Mouse (Mus musculus) heart, embryonic 10.5 days (tissue): ENCODE results near the gene Rnf121. TPM values are rescaled to one million over a fixed set of nuclear protein-coding genes. Genes with fewer than 3 reads are reported as not detected.

Experiments
- DNase-seq: peaks from one replicate; pipeline ENCODE4 v3.0.0-alpha.2; 2017; ENCODE audit warnings: low spot score
- H3K27ac ChIP-seq: fragments of 300-500 bp; sonication (generic); 2 replicates; pipeline ENCODE4 v1.5.1; 2016; ENCODE audit warnings: mild to moderate bottlenecking
- H3K27me3 ChIP-seq: fragments of 300-500 bp; sonication (generic); 2 replicates; pipeline ENCODE4 v1.6.1; 2016; ENCODE audit warnings: mild to moderate bottlenecking; ENCODE audit not compliant: poor library complexity, insufficient read depth, severe bottlenecking
- H3K36me3 ChIP-seq: fragments of 300-500 bp; sonication (generic); 2 replicates; pipeline ENCODE4 v1.6.1; 2016; ENCODE audit warnings: mild to moderate bottlenecking, moderate library complexity
- H3K4me1 ChIP-seq: fragments of 300-500 bp; sonication (generic); 2 replicates; pipeline ENCODE4 v1.6.1; 2016; ENCODE audit warnings: mild to moderate bottlenecking
- H3K4me3 ChIP-seq: fragments of 300-500 bp; sonication (generic); 2 replicates; pipeline ENCODE4 v1.5.1; 2016; ENCODE audit warnings: mild to moderate bottlenecking, moderate library complexity
- H3K9me3 ChIP-seq: fragments of 300-500 bp; sonication (generic); 2 replicates; pipeline ENCODE4 v1.6.1; 2016; ENCODE audit warnings: mild to moderate bottlenecking, moderate library complexity
- WGBS: fragments of 180-500 bp; shearing (Covaris S2); methylation state at CpG from one replicate; pipeline ENCODE4 v1.1.7; 2016; 5-methylcytosine and 5-hydroxymethylcytosine counted together
- polyA plus RNA-seq: library from polyadenylated mRNA; unstranded; fragments of >200 nt; fragmentation: Nextera tagmentation; extraction: Ambion mirVana; gene quantifications from 2 replicates; pipeline ENCODE4 v1.2.1, GENCODE M21; 2016

Gene Rnf121
- polyA plus RNA-seq, 1 experiment from 2014 or later = 28.2 TPM

DNA sequence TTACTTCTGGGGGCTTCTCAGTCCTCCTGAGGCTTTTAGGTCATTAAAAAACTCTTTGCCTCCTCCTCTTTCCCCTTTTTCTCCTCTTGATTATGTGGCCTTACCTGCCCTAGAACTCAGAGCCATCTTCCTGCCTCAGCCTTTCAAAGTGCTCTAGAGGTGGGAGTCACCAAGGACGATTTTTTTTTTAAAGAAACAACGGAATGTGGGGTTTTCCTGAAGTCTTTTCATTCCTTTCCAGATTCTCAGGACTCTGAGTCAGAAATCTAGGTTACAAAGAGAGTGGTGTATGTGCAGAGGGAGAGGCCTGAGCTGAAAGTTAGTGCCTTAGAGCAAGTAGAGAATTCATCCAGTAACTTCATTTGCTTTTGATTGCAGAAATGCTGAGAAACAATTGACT is 93.5 kb downstream of the Rnf121 start:
- WGBS = 48% methylated on average over 2 of the region's 2 CpGs
- no peaks in the 10 kb centered on the region for H3K27me3 ChIP-seq
- peak overlapping the region; percentile 96 for H3K27ac ChIP-seq
- no peak for DNase-seq
- no peaks in the 10 kb centered on the region for H3K9me3 ChIP-seq
- peaks cover 11% of the 10 kb centered on the region; the same call in 1 of the 2 replicates for H3K36me3 ChIP-seq
- H3K4me1 ChIP-seq = peaks cover 59% of the 10 kb centered on the region
- H3K4me3 ChIP-seq = peak overlapping the region; percentile 84

GRCm38 (mm10) chr7:101970821-101971461 is 94.3 kb downstream of the Rnf121 start:
- H3K27ac ChIP-seq = peak overlapping the region; percentile 96

DNA sequence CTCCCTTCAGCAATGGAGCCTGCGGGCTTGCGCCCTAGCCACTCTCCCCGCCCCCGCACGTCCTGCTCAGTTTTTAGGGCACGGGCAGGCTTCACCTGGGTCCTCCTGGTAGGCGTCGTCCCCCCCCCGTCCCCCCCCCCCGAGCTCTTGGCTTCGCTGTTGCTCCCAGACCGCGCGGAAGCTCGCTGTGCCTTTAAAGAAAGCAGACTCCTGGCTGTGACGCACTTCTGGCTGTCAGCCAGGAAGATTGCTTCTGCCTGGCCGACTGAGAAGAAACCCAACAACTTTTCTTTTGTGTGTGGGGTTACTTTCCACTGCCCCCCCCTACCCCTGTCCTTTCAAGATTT is 94.9 kb downstream of the Rnf121 start:
- Histone ChIP-seq H3K9me3 (no peaks in the 10 kb centered on the region), H3K27ac (peak overlapping the region; percentile 96), H3K36me3 (0 out of 2 replicates have a peak, but pooled peaks cover 5% of the 10 kb centered on the region), H3K27me3 (no peaks in the 10 kb centered on the region), H3K4me3 (peak overlapping the region; percentile 84), H3K4me1 (peaks cover 61% of the 10 kb centered on the region)
- peak; percentile 93 for DNase-seq
- WGBS = 1% methylated on average over 16 of the region's 17 CpGs

More at GRCm38 (mm10) chr7:101970821-101971461, 94.3 kb downstream of the Rnf121 start:
- H3K9me3 ChIP-seq = no peaks in the 10 kb centered on the region
- H3K4me3 ChIP-seq = peak overlapping the region; percentile 84
- H3K4me1 ChIP-seq = peaks cover 61% of the 10 kb centered on the region
- WGBS = 9% methylated on average over 19 of the region's 19 CpGs
- H3K36me3 ChIP-seq = 0 out of 2 replicates have a peak, but pooled peaks cover 5% of the 10 kb centered on the region
- H3K27me3 ChIP-seq = no peaks in the 10 kb centered on the region
- DNase-seq = peak; percentile 81

- under 1% methylated on average over 53 of the region's 53 CpGs for WGBS
- peak overlapping the region; percentile 84 for H3K4me3 ChIP-seq
- H3K4me1 ChIP-seq = peaks cover 61% of the 10 kb centered on the region
- no peaks in the 10 kb centered on the region for H3K9me3 ChIP-seq
- peak; percentile 91 for DNase-seq
- peak overlapping the region; percentile 96 for H3K27ac ChIP-seq
- no peaks in the 10 kb centered on the region for H3K36me3 ChIP-seq
- H3K27me3 ChIP-seq = no peaks in the 10 kb centered on the region
Observed at GRCm38 (mm10) chr7:101969694-101970428, 95.4 kb downstream of the Rnf121 start.

Other genes with a start within 250 kb of the Rnf121 start
- gene Phox2a, start 247.2 kb downstream of the Rnf121 start, polyA plus RNA-seq = 0.15 and 0.36 TPM in 2 replicates
- 44.9 and 61.0 TPM in 2 replicates for gene Inppl1, start 227.2 kb downstream of the Rnf121 start, polyA plus RNA-seq
- gene Folr2, start 208.3 kb downstream of the Rnf121 start, polyA plus RNA-seq = not detected in 2 replicates
- gene Anapc15, start 201.8 kb downstream of the Rnf121 start, polyA plus RNA-seq = 83.0 and 94.3 TPM in 2 replicates
- 2.1 and 2.7 TPM in 2 replicates for gene Folr1, start 194.7 kb downstream of the Rnf121 start, polyA plus RNA-seq
- gene Lamtor1, start 159.6 kb downstream of the Rnf121 start, polyA plus RNA-seq = 169 and 176 TPM in 2 replicates
- gene Tomt, start 159.1 kb downstream of the Rnf121 start, polyA plus RNA-seq = 0.41 and 0.63 TPM in 2 replicates
- gene Lrrc51, start 131.6 kb downstream of the Rnf121 start, polyA plus RNA-seq = 7.6 and 9.4 TPM in 2 replicates
- gene Numa1, start 131.4 kb downstream of the Rnf121 start, polyA plus RNA-seq = 58.6 and 59.5 TPM in 2 replicates
- 2.4 and 2.5 TPM in 2 replicates for gene Il18bp, start 46.8 kb downstream of the Rnf121 start, polyA plus RNA-seq
- 26.4 and 33.5 TPM in 2 replicates for gene Xndc1, start within 50 bp of the Rnf121 start, polyA plus RNA-seq
- gene Xntrpc, start 244 bp upstream of the Rnf121 start, polyA plus RNA-seq = 1.5 and 1.7 TPM in 2 replicates
- gene Trpc2, start 17.6 kb upstream of the Rnf121 start, polyA plus RNA-seq = not detected in 2 replicates
- 8.1 and 18.4 TPM in 2 replicates for gene Art1, start 36.3 kb upstream of the Rnf121 start, polyA plus RNA-seq
- 3.8 and 4.2 TPM in 2 replicates for gene Art5, start 44.0 kb upstream of the Rnf121 start, polyA plus RNA-seq
- gene Chrna10, start 51.4 kb upstream of the Rnf121 start, polyA plus RNA-seq = 0.06 TPM in 2 replicates
- gene Nup98, start 144.7 kb upstream of the Rnf121 start, polyA plus RNA-seq = 36.6 and 36.7 TPM in 2 replicates
- gene Pgap2, start 144.7 kb upstream of the Rnf121 start, polyA plus RNA-seq = 49.0 and 54.0 TPM in 2 replicates
- gene Rhog, start 190.6 kb upstream of the Rnf121 start, polyA plus RNA-seq = 42.8 and 48.9 TPM in 2 replicates
- gene Stim1, start 202.3 kb upstream of the Rnf121 start, polyA plus RNA-seq = 15.1 and 16.6 TPM in 2 replicates